Mouse (Mus musculus): ENCODE measurements around the gene Serpina3g. TPM values are rescaled to one million over a fixed set of nuclear protein-coding genes. Genes with fewer than 3 reads are reported as not detected.

Serpina3g gene
- polyA plus RNA-seq (2014; fragmentation: Nextera tagmentation; extraction: Ambion mirVana): 0.33 and 0.35 TPM in 2 replicates

GRCm38 (mm10) chr12:104235915-104236314, at the start of gene Serpina3g:
Gene Serpina3g, plus strand, starts transcription at chr12:104236245.
- ATAC-seq (ENCODE audit: insufficient number of reproducible peaks, low FRiP score, low TSS enrichment, low read depth): no peak

GRCm38 (mm10) chr12:104189246-104189645, 46.8 kb upstream of the Serpina3g start:
- 86% methylated on average over 2 of the region's 2 CpGs for WGBS
- H3K9me3 ChIP-seq (ENCODE audit: control insufficient read depth, low read length): no peaks in the 10 kb centered on the region
- no peaks in the 10 kb centered on the region for H3K4me1 ChIP-seq (ENCODE audit: control insufficient read depth, insufficient read depth, low read length)
- no peak overlapping the region for H3K27ac ChIP-seq (replicated peaks; ENCODE audit: low read depth, low read length)
- no peak overlapping the region for H3K4me3 ChIP-seq (ENCODE audit: low read depth, low read length)
- H3K27me3 ChIP-seq (ENCODE audit: control insufficient read depth, insufficient read depth, low read length): no peaks in the 10 kb centered on the region
- no peak overlapping the region for H3K4me2 ChIP-seq (ENCODE audit: low read depth, severe bottlenecking)
- H3K36me3 ChIP-seq (ENCODE audit: control insufficient read depth, insufficient read depth, low read length): no peaks in the 10 kb centered on the region
- no peak overlapping the region for H3K9ac ChIP-seq (ENCODE audit: low read length)
- ATAC-seq (ENCODE audit: insufficient number of reproducible peaks, low FRiP score, low TSS enrichment, low read depth): no peak
- DNase-seq (ENCODE audit: low spot score): no peak

More at GRCm38 (mm10) chr12:104235915-104236314, at the start of gene Serpina3g:
- DNase-seq (ENCODE audit: low spot score): no peak
- H3K9ac ChIP-seq (ENCODE audit: low read length): no peak within 1 kb of the TSS
- WGBS: 71% methylated on average over 5 of the region's 5 CpGs
- no peaks in the 10 kb centered on the region for H3K27me3 ChIP-seq (ENCODE audit: control insufficient read depth, insufficient read depth, low read length)
- no peak within 1 kb of the TSS for H3K27ac ChIP-seq (replicated peaks; ENCODE audit: low read depth, low read length)
- no peak within 1 kb of the TSS for H3K4me3 ChIP-seq (ENCODE audit: low read depth, low read length)
- H3K4me1 ChIP-seq (ENCODE audit: control insufficient read depth, insufficient read depth, low read length): no peaks in the 10 kb centered on the region
- H3K4me2 ChIP-seq (ENCODE audit: low read depth, severe bottlenecking): no peak within 1 kb of the TSS
- H3K36me3 ChIP-seq (ENCODE audit: control insufficient read depth, insufficient read depth, low read length): no peaks in the 10 kb centered on the region
- H3K9me3 ChIP-seq (ENCODE audit: control insufficient read depth, low read length): no peaks in the 10 kb centered on the region

GRCm38 (mm10) chr12:104190852-104191251, 45.2 kb upstream of the Serpina3g start:
- Histone ChIP-seq H3K27ac (replicated peaks; ENCODE audit: low read depth, low read length) (no peak overlapping the region), H3K4me1 (ENCODE audit: control insufficient read depth, insufficient read depth, low read length) (no peaks in the 10 kb centered on the region), H3K9ac (ENCODE audit: low read length) (no peak overlapping the region), H3K36me3 (ENCODE audit: control insufficient read depth, insufficient read depth, low read length) (no peaks in the 10 kb centered on the region), H3K4me3 (ENCODE audit: low read depth, low read length) (no peak overlapping the region), H3K9me3 (ENCODE audit: control insufficient read depth, low read length) (no peaks in the 10 kb centered on the region), H3K27me3 (ENCODE audit: control insufficient read depth, insufficient read depth, low read length) (no peaks in the 10 kb centered on the region), H3K4me2 (ENCODE audit: low read depth, severe bottlenecking) (no peak overlapping the region)
- ATAC-seq (ENCODE audit: insufficient number of reproducible peaks, low FRiP score, low TSS enrichment, low read depth) (no peak), DNase-seq (ENCODE audit: low spot score) (no peak)

GRCm38 (mm10) chr12:104209149-104209548, 26.9 kb upstream of the Serpina3g start:
- H3K4me1 ChIP-seq (ENCODE audit: control insufficient read depth, insufficient read depth, low read length): no peaks in the 10 kb centered on the region
- no peak for ATAC-seq (ENCODE audit: insufficient number of reproducible peaks, low FRiP score, low TSS enrichment, low read depth)
- H3K9ac ChIP-seq (ENCODE audit: low read length): no peak overlapping the region
- H3K4me2 ChIP-seq (ENCODE audit: low read depth, severe bottlenecking): no peak overlapping the region
- no peak for DNase-seq (ENCODE audit: low spot score)
- no peak overlapping the region for H3K4me3 ChIP-seq (ENCODE audit: low read depth, low read length)
- no peaks in the 10 kb centered on the region for H3K36me3 ChIP-seq (ENCODE audit: control insufficient read depth, insufficient read depth, low read length)
- H3K9me3 ChIP-seq (ENCODE audit: control insufficient read depth, low read length): no peaks in the 10 kb centered on the region
- 78% methylated on average over 4 of the region's 4 CpGs for WGBS
- H3K27me3 ChIP-seq (ENCODE audit: control insufficient read depth, insufficient read depth, low read length): no peaks in the 10 kb centered on the region
- no peak overlapping the region for H3K27ac ChIP-seq (replicated peaks; ENCODE audit: low read depth, low read length)

DNA sequence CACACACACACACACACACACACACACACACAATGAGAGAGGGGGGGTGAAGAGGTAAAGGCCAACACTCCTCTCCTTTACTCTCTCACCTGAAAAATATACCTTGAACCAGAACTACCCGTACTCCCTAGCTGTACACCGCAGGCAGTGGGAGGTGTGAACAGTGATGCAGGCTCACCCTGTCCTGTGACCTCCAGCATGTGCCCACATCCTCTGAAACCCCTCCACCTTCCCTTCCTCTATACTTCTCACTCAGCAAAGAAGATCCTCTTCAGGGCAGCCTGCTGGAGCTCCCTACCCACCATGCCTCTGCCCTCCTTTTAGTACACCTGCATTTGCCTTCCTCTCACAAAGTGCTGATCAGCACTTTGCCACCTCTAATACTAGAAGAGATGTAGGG, 26.2 kb upstream of the Serpina3g start:
- Histone ChIP-seq H3K36me3 (ENCODE audit: control insufficient read depth, insufficient read depth, low read length) (no peaks in the 10 kb centered on the region), H3K4me3 (ENCODE audit: low read depth, low read length) (no peak overlapping the region), H3K4me1 (ENCODE audit: control insufficient read depth, insufficient read depth, low read length) (no peaks in the 10 kb centered on the region), H3K4me2 (ENCODE audit: low read depth, severe bottlenecking) (no peak overlapping the region), H3K9me3 (ENCODE audit: control insufficient read depth, low read length) (no peaks in the 10 kb centered on the region), H3K27ac (replicated peaks; ENCODE audit: low read depth, low read length) (no peak overlapping the region), H3K9ac (ENCODE audit: low read length) (no peak overlapping the region), H3K27me3 (ENCODE audit: control insufficient read depth, insufficient read depth, low read length) (no peaks in the 10 kb centered on the region)
- no peak for DNase-seq (ENCODE audit: low spot score)
- WGBS: 100% methylated on average over 2 of the region's 2 CpGs
- ATAC-seq (ENCODE audit: insufficient number of reproducible peaks, low FRiP score, low TSS enrichment, low read depth): no peak

DNA sequence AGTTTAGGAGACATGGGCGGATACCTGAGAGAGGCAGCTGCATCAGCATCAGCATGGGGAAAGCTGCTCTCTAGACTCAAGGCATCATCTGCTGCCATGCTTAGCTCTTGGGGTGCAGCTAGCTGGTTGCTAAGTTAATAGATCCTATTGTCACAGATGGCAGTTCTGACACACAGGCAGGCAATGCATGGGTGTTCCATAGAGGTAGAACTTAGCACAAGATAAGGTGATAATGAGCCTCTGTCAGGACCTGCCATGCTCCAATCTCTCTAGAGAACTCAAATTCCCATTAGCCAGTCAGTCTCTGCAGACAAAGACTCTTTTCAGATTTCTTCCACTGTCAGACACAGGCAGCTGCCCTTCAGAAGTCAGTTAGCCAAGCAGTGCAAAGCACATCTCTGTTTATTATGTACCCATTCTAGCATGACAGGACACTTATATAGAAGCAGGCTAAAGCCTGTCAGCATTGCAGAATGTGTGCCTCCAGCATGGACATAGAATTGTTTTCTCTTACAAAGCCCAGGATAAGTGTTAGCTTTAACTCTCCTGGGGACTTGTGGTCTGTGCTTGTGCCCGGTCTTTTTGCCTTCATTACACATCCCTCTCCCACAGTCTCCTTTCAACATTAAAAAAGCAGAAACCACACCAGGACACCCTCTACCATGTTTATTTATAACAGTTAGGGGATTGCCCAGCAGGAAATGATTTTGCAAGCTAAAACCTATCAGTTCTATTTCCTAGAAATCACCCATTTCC, 22.2 kb upstream of the Serpina3g start:
- Histone ChIP-seq H3K36me3 (ENCODE audit: control insufficient read depth, insufficient read depth, low read length) (no peaks in the 10 kb centered on the region), H3K27ac (replicated peaks; ENCODE audit: low read depth, low read length) (no peak overlapping the region), H3K4me1 (ENCODE audit: control insufficient read depth, insufficient read depth, low read length) (no peaks in the 10 kb centered on the region), H3K9me3 (ENCODE audit: control insufficient read depth, low read length) (no peaks in the 10 kb centered on the region), H3K4me2 (ENCODE audit: low read depth, severe bottlenecking) (no peak overlapping the region), H3K9ac (ENCODE audit: low read length) (no peak overlapping the region), H3K4me3 (ENCODE audit: low read depth, low read length) (no peak overlapping the region), H3K27me3 (ENCODE audit: control insufficient read depth, insufficient read depth, low read length) (no peaks in the 10 kb centered on the region)
- no peak for ATAC-seq (ENCODE audit: insufficient number of reproducible peaks, low FRiP score, low TSS enrichment, low read depth)
- 75% methylated on average over 2 of the region's 2 CpGs for WGBS
- no peak for DNase-seq (ENCODE audit: low spot score)

- Histone ChIP-seq H3K4me1 (ENCODE audit: control insufficient read depth, insufficient read depth, low read length) (no peaks in the 10 kb centered on the region), H3K27me3 (ENCODE audit: control insufficient read depth, insufficient read depth, low read length) (no peaks in the 10 kb centered on the region), H3K9ac (ENCODE audit: low read length) (no peak within 1 kb of the TSS), H3K36me3 (ENCODE audit: control insufficient read depth, insufficient read depth, low read length) (no peaks in the 10 kb centered on the region), H3K4me3 (ENCODE audit: low read depth, low read length) (no peak within 1 kb of the TSS), H3K27ac (replicated peaks; ENCODE audit: low read depth, low read length) (no peak within 1 kb of the TSS), H3K9me3 (ENCODE audit: control insufficient read depth, low read length) (no peaks in the 10 kb centered on the region), H3K4me2 (ENCODE audit: low read depth, severe bottlenecking) (no peak within 1 kb of the TSS)
- DNase-seq (ENCODE audit: low spot score) (no peak), ATAC-seq (ENCODE audit: insufficient number of reproducible peaks, low FRiP score, low TSS enrichment, low read depth) (no peak)
- WGBS: 79% methylated on average over 1 of the region's 1 CpGs
These were observed 21.6 kb upstream of the Serpina3g start, which contains the start of gene Serpina3f for GRCm38 (mm10) chr12:104214445-104214753. Gene Serpina3f, plus strand, starts transcription at chr12:104214544.

DNA sequence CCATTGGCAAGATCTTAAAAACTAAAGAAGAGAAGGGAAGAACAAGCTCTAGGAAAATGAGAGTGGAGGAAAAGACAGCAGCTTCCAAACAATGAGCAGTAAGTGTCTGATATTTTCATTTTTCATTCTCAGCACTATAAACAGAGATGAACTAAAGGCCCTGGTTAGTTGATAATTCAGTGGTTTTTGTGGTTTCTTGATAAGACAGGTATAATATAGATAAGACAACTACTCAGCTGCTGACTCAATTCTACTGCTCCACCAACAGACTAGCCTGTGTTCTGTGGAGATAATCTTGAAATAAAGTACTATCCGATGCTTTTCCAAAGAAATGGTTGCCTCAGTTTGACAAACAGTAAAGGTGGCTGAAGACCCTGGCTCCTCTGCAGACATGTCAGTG, 20.8 kb upstream of the Serpina3g start:
- Histone ChIP-seq H3K9ac (ENCODE audit: low read length) (no peak overlapping the region), H3K4me2 (ENCODE audit: low read depth, severe bottlenecking) (no peak overlapping the region), H3K27ac (replicated peaks; ENCODE audit: low read depth, low read length) (no peak overlapping the region), H3K36me3 (ENCODE audit: control insufficient read depth, insufficient read depth, low read length) (no peaks in the 10 kb centered on the region), H3K4me3 (ENCODE audit: low read depth, low read length) (no peak overlapping the region), H3K27me3 (ENCODE audit: control insufficient read depth, insufficient read depth, low read length) (no peaks in the 10 kb centered on the region), H3K9me3 (ENCODE audit: control insufficient read depth, low read length) (no peaks in the 10 kb centered on the region), H3K4me1 (ENCODE audit: control insufficient read depth, insufficient read depth, low read length) (no peaks in the 10 kb centered on the region)
- no peak for ATAC-seq (ENCODE audit: insufficient number of reproducible peaks, low FRiP score, low TSS enrichment, low read depth)
- WGBS: 95% methylated on average over 1 of the region's 1 CpGs
- no peak for DNase-seq (ENCODE audit: low spot score)

DNA sequence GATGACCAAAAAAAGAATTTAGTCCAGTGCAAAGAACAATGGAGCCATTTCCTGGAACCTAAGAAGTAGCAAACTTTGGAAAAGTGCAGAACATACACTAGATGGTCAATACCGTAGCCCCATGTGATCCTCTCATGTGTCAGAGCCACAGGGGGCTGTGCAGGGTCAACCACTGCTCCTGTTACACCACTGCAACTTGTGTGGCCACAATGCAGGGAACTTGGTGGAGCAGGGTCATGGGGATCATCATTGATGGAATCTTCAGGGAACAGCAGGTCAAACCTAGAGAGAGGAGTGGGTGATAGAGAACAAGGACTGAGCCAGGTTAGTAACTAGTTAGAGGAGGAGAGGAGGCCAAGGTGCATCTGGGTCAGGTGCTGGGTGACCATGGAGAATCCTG, 14.4 kb upstream of the Serpina3g start:
- Histone ChIP-seq H3K36me3 (ENCODE audit: control insufficient read depth, insufficient read depth, low read length) (no peaks in the 10 kb centered on the region), H3K4me2 (ENCODE audit: low read depth, severe bottlenecking) (no peak overlapping the region), H3K9me3 (ENCODE audit: control insufficient read depth, low read length) (no peaks in the 10 kb centered on the region), H3K4me1 (ENCODE audit: control insufficient read depth, insufficient read depth, low read length) (no peaks in the 10 kb centered on the region), H3K9ac (ENCODE audit: low read length) (no peak overlapping the region), H3K4me3 (ENCODE audit: low read depth, low read length) (no peak overlapping the region), H3K27ac (replicated peaks; ENCODE audit: low read depth, low read length) (no peak overlapping the region), H3K27me3 (ENCODE audit: control insufficient read depth, insufficient read depth, low read length) (no peaks in the 10 kb centered on the region)
- ATAC-seq (ENCODE audit: insufficient number of reproducible peaks, low FRiP score, low TSS enrichment, low read depth) (no peak), DNase-seq (ENCODE audit: low spot score) (no peak)
- 83% methylated on average over 1 of the region's 1 CpGs for WGBS

All from limb, embryonic 11.5 days (tissue).